Mouse (Mus musculus): ENCODE measurements around the gene Cenps. TPM values are rescaled to one million over a fixed set of nuclear protein-coding genes. Genes with fewer than 3 reads are reported as not detected.
A peak's percentile ranks its signal among the peaks of the same experiment; 100 is the strongest.
"Not testable (repeated sequence)": the region's sequence is repeated elsewhere in the genome, so short reads cannot be mapped to it uniquely, and the experiment has no call there.

Cenps gene
- polyA plus RNA-seq, 1 experiment from 2014 or later, result 24.5 TPM

DNA sequence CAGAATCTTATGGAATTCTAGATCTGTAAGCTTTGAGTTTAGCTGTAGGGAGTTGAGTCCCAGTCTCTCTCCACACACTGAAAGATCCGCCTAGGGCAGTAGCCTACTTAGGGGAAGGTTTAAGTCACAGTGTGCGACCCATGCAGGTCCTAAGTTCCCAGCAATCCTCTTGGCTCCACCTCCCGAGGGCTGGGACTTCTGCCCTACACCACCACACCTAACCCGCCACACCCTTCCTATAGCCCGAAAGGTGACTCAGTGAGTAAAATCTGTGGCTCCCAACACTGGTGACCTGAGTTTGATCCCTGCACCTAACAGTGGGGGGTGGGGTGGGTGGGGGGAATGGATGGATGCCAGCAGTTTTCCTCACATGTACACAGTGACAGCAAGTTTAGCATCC lies 14.0 kb downstream of the Cenps start:
- Histone ChIP-seq H3K9ac (ENCODE audit: low read length) (no peak overlapping the region), H3K9me3 (replicated peaks; ENCODE audit: control insufficient read depth, low read length) (no peaks in the 10 kb centered on the region), H3K4me1 (ENCODE audit: control insufficient read depth, insufficient read depth, low read length) (no peaks in the 10 kb centered on the region), H3K4me3 (replicated peaks; ENCODE audit: low read length) (no peak overlapping the region), H3K27ac (ENCODE audit: low read length) (no peak overlapping the region), H3K4me2 (ENCODE audit: low read depth, low read length) (no peak overlapping the region), H3K27me3 (ENCODE audit: control insufficient read depth, insufficient read depth, low read length) (no peaks in the 10 kb centered on the region), H3K36me3 (ENCODE audit: control insufficient read depth, insufficient read depth, low read length) (no peaks in the 10 kb centered on the region)
- 50% methylated on average over 5 of the region's 5 CpGs for WGBS
- ATAC-seq (ENCODE audit: insufficient read depth, low FRiP score), result peak; percentile 57; the same call in 1 of the 2 replicates

GRCm38 (mm10) chr4:149119978-149120562 lies 17.4 kb downstream of the Cenps start:
- H3K4me1 ChIP-seq (ENCODE audit: control insufficient read depth, insufficient read depth, low read length); H3K27ac ChIP-seq (ENCODE audit: low read length); H3K4me2 ChIP-seq (ENCODE audit: low read depth, low read length); ATAC-seq (ENCODE audit: insufficient read depth, low FRiP score); H3K9ac ChIP-seq (ENCODE audit: low read length); H3K9me3 ChIP-seq (replicated peaks; ENCODE audit: control insufficient read depth, low read length); H3K27me3 ChIP-seq (ENCODE audit: control insufficient read depth, insufficient read depth, low read length); H3K36me3 ChIP-seq (ENCODE audit: control insufficient read depth, insufficient read depth, low read length); H3K4me3 ChIP-seq (replicated peaks; ENCODE audit: low read length): not testable (repeated sequence)
- WGBS, result 70% methylated on average over 12 of the region's 12 CpGs

GRCm38 (mm10) chr4:149103875-149104561 lies 33.4 kb downstream of the Cenps start, which contains the start of gene Dffa:
TSS of gene Dffa (plus strand) at chr4:149104146.
- Histone ChIP-seq H3K9me3 (replicated peaks; ENCODE audit: control insufficient read depth, low read length) (no peaks in the 10 kb centered on the region), H3K4me1 (ENCODE audit: control insufficient read depth, insufficient read depth, low read length) (peaks cover 3% of the 10 kb centered on the region; the same call in 1 of the 2 replicates), H3K36me3 (ENCODE audit: control insufficient read depth, insufficient read depth, low read length) (no peaks in the 10 kb centered on the region), H3K27me3 (ENCODE audit: control insufficient read depth, insufficient read depth, low read length) (no peaks in the 10 kb centered on the region), H3K27ac (ENCODE audit: low read length) (peak within 1 kb of the TSS; percentile 40; the same call in 1 of the 2 replicates), H3K4me3 (replicated peaks; ENCODE audit: low read length) (peak within 1 kb of the TSS; percentile 96), H3K4me2 (ENCODE audit: low read depth, low read length) (peak within 1 kb of the TSS; percentile 72), H3K9ac (ENCODE audit: low read length) (peak within 1 kb of the TSS; percentile 83)
- peak; percentile 85 for ATAC-seq (ENCODE audit: insufficient read depth, low FRiP score)
- under 1% methylated on average over 35 of the region's 35 CpGs for WGBS

DNA sequence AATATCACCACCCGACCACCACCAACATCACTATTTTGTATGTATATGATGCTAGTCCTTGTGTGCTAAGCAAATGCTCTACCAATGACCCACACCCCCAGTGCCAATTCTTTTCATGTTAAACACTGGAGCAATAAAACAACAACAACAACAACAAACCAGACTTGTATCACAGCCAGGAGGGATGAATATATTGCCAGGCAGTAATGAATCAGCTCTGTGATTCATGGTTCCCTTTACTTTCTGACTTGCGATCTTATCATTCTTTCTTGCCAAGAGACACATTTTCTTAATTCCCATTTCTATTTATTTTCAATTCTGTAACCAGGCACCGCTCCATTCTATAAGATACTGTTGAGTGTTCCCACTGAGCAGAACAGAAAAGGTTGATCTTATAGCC lies 36.0 kb downstream of the Cenps start:
- Histone ChIP-seq H3K36me3 (ENCODE audit: control insufficient read depth, insufficient read depth, low read length) (no peaks in the 10 kb centered on the region), H3K4me3 (replicated peaks; ENCODE audit: low read length) (no peak overlapping the region), H3K27ac (ENCODE audit: low read length) (no peak overlapping the region), H3K4me2 (ENCODE audit: low read depth, low read length) (no peak overlapping the region), H3K9ac (ENCODE audit: low read length) (no peak overlapping the region), H3K9me3 (replicated peaks; ENCODE audit: control insufficient read depth, low read length) (no peaks in the 10 kb centered on the region), H3K27me3 (ENCODE audit: control insufficient read depth, insufficient read depth, low read length) (no peaks in the 10 kb centered on the region), H3K4me1 (ENCODE audit: control insufficient read depth, insufficient read depth, low read length) (peaks cover 13% of the 10 kb centered on the region)
- WGBS, result 77% methylated on average over 3 of the region's 3 CpGs
- ATAC-seq (ENCODE audit: insufficient read depth, low FRiP score), result no peak

DNA sequence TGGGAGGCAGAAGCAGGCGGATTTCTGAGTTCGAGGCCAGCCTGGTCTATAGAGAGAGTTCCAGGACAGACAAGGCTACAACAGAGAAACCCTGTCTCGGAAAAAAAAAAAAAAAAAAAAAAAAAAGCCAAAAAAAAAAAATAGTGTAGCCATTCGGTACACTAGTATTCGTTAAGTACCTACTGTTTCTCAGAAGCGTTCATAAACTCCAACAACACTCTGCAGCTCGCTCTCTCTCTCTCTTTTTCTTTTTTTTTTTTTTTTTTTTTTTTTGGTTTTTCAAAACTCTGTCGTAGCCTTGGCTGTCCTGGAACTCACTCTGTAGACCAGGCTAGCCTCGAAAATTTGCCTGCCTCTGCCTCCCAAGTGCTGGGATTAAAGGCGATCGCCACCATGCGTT lies 37.0 kb downstream of the Cenps start:
- not testable (repeated sequence) for H3K4me2 ChIP-seq (ENCODE audit: low read depth, low read length); H3K9me3 ChIP-seq (replicated peaks; ENCODE audit: control insufficient read depth, low read length); H3K4me3 ChIP-seq (replicated peaks; ENCODE audit: low read length); H3K27me3 ChIP-seq (ENCODE audit: control insufficient read depth, insufficient read depth, low read length); H3K36me3 ChIP-seq (ENCODE audit: control insufficient read depth, insufficient read depth, low read length); H3K9ac ChIP-seq (ENCODE audit: low read length); ATAC-seq (ENCODE audit: insufficient read depth, low FRiP score); H3K27ac ChIP-seq (ENCODE audit: low read length)
- WGBS, result 87% methylated on average over 12 of the region's 12 CpGs
- peaks cover 13% of the 10 kb centered on the region for H3K4me1 ChIP-seq (ENCODE audit: control insufficient read depth, insufficient read depth, low read length)

DNA sequence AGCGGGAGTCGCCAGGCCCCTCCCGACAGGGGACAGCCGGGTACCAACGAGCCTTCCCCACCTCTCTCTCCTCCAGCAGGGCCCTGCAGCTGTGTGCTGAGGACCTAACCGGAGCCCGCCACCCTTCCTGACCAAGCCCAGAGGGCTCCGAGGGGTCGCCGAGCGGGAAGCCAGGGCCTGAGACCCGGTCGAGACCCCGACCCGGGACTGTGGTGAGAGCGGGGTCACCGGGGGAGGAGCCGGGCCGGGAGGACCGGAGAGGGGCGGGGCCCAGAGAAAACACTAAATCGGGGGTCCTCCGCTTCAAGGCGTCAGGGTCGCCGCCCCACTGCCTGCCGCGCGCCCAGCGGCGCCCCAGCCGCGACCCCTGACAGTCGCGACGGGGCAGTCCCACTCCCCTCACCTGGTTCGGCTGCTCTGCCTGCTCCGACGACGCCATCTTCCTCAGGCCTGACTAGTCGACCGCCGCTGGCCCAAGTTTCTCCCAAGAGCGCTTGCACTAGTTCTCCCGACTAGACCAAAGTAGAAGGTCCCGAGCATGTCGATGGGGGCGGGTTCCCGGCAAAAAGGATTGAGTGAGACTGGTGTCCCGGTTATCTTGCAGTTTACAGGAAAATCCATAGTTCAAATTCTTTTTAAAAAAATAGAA lies 37.9 kb downstream of the Cenps start, which contains the start of gene Pex14:
Pex14 (minus strand) TSS at position 508 of the 649 bp plus-strand sequence.
- H3K9ac ChIP-seq (ENCODE audit: low read length), result peak within 1 kb of the TSS; percentile 97
- H3K27me3 ChIP-seq (ENCODE audit: control insufficient read depth, insufficient read depth, low read length), result no peaks in the 10 kb centered on the region
- no peaks in the 10 kb centered on the region for H3K9me3 ChIP-seq (replicated peaks; ENCODE audit: control insufficient read depth, low read length)
- H3K27ac ChIP-seq (ENCODE audit: low read length), result peak within 1 kb of the TSS; percentile 52
- H3K4me1 ChIP-seq (ENCODE audit: control insufficient read depth, insufficient read depth, low read length), result peaks cover 10% of the 10 kb centered on the region
- H3K4me2 ChIP-seq (ENCODE audit: low read depth, low read length), result peak within 1 kb of the TSS; percentile 99
- ATAC-seq (ENCODE audit: insufficient read depth, low FRiP score), result peak; percentile 85
- peak within 1 kb of the TSS; percentile 100 for H3K4me3 ChIP-seq (replicated peaks; ENCODE audit: low read length)
- H3K36me3 ChIP-seq (ENCODE audit: control insufficient read depth, insufficient read depth, low read length), result no peaks in the 10 kb centered on the region
- WGBS, result under 1% methylated on average over 42 of the region's 50 CpGs

DNA sequence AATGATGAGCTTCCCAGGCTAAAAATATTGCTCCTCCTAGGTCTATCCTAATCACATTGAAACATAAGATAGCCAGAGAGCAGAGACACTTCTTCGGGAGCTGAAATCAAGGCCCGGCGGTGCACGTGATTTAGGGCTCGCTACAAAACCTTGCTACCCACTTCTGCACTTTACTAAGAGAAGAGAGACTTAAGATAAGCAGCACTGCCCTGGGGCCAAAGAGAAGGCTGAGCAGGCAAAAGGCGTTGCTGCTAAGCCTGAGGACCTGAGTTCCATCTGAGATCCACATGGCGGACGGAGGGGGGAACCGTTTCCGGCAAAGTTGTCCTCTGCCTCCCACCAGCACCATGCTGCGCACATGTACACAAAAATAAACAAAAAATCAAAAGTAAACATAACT lies 38.9 kb downstream of the Cenps start:
- Histone ChIP-seq H3K4me2 (ENCODE audit: low read depth, low read length) (peak overlapping the region; percentile 99), H3K9me3 (replicated peaks; ENCODE audit: control insufficient read depth, low read length) (no peaks in the 10 kb centered on the region), H3K9ac (ENCODE audit: low read length) (peak overlapping the region; percentile 97), H3K36me3 (ENCODE audit: control insufficient read depth, insufficient read depth, low read length) (peaks cover 5% of the 10 kb centered on the region; the same call in 1 of the 2 replicates), H3K27me3 (ENCODE audit: control insufficient read depth, insufficient read depth, low read length) (no peaks in the 10 kb centered on the region), H3K4me1 (ENCODE audit: control insufficient read depth, insufficient read depth, low read length) (peaks cover 10% of the 10 kb centered on the region), H3K4me3 (replicated peaks; ENCODE audit: low read length) (peak overlapping the region; percentile 100), H3K27ac (ENCODE audit: low read length) (no peak overlapping the region)
- 6% methylated on average over 11 of the region's 11 CpGs for WGBS
- ATAC-seq (ENCODE audit: insufficient read depth, low FRiP score), result no peak

- 0 out of 2 replicates have a peak overlapping the region, but pooled peaks have one; percentile 18 for H3K27ac ChIP-seq (ENCODE audit: low read length)
- H3K4me1 ChIP-seq (ENCODE audit: control insufficient read depth, insufficient read depth, low read length), result peaks cover 10% of the 10 kb centered on the region
- no peaks in the 10 kb centered on the region for H3K27me3 ChIP-seq (ENCODE audit: control insufficient read depth, insufficient read depth, low read length)
- H3K9ac ChIP-seq (ENCODE audit: low read length), result peak overlapping the region; percentile 97
- ATAC-seq (ENCODE audit: insufficient read depth, low FRiP score), result no peak
- WGBS, result 67% methylated on average over 3 of the region's 3 CpGs
- peak overlapping the region; percentile 100 for H3K4me3 ChIP-seq (replicated peaks; ENCODE audit: low read length)
- peaks cover 5% of the 10 kb centered on the region; the same call in 1 of the 2 replicates for H3K36me3 ChIP-seq (ENCODE audit: control insufficient read depth, insufficient read depth, low read length)
- H3K4me2 ChIP-seq (ENCODE audit: low read depth, low read length), result peak overlapping the region; percentile 99; the same call in 1 of the 2 replicates
- H3K9me3 ChIP-seq (replicated peaks; ENCODE audit: control insufficient read depth, low read length), result no peaks in the 10 kb centered on the region
Measured at GRCm38 (mm10) chr4:149097956-149098355, 39.5 kb downstream of the Cenps start.

GRCm38 (mm10) chr4:149091364-149091763 lies 46.1 kb downstream of the Cenps start:
- WGBS, result 78% methylated on average over 8 of the region's 8 CpGs
- Histone ChIP-seq H3K27ac (ENCODE audit: low read length) (no peak overlapping the region), H3K9me3 (replicated peaks; ENCODE audit: control insufficient read depth, low read length) (no peaks in the 10 kb centered on the region), H3K27me3 (ENCODE audit: control insufficient read depth, insufficient read depth, low read length) (no peaks in the 10 kb centered on the region), H3K36me3 (ENCODE audit: control insufficient read depth, insufficient read depth, low read length) (peaks cover 5% of the 10 kb centered on the region; the same call in 1 of the 2 replicates), H3K9ac (ENCODE audit: low read length) (no peak overlapping the region), H3K4me2 (ENCODE audit: low read depth, low read length) (no peak overlapping the region), H3K4me3 (replicated peaks; ENCODE audit: low read length) (no peak overlapping the region), H3K4me1 (ENCODE audit: control insufficient read depth, insufficient read depth, low read length) (no peaks in the 10 kb centered on the region)
- no peak for ATAC-seq (ENCODE audit: insufficient read depth, low FRiP score)
